Mouse (Mus musculus) limb, embryonic 10.5 days (tissue): ENCODE data around the gene Actg1. TPM values are rescaled to one million over a fixed set of nuclear protein-coding genes. Genes with fewer than 3 reads are reported as not detected.

ENCODE experiments used
- DNase-seq: peaks from one replicate; pipeline ENCODE4 v3.0.0-alpha.2; 2017; ENCODE audit warnings: low spot score
- H3K27ac ChIP-seq: fragments of 300-500 bp; sonication (generic); 2 replicates; pipeline ENCODE4 v1.5.1; 2016; ENCODE audit warnings: mild to moderate bottlenecking
- H3K27me3 ChIP-seq: fragments of 300-500 bp; sonication (generic); 2 replicates; pipeline ENCODE4 v1.6.1; 2016; ENCODE audit warnings: low read depth, mild to moderate bottlenecking; ENCODE audit not compliant: poor library complexity, severe bottlenecking
- H3K36me3 ChIP-seq: fragments of 300-500 bp; sonication (generic); 2 replicates; pipeline ENCODE4 v1.6.1; 2016; ENCODE audit warnings: mild to moderate bottlenecking, moderate library complexity
- H3K4me1 ChIP-seq: fragments of 300-500 bp; sonication (generic); 2 replicates; pipeline ENCODE4 v1.6.1; 2016
- H3K4me3 ChIP-seq: fragments of 300-500 bp; sonication (generic); 2 replicates; pipeline ENCODE4 v1.5.1; 2016; ENCODE audit warnings: mild to moderate bottlenecking, moderate library complexity
- H3K9me3 ChIP-seq: fragments of 300-500 bp; sonication (generic); replicated peaks from 2 replicates; pipeline ENCODE4 v1.6.1; 2016; ENCODE audit warnings: mild to moderate bottlenecking
- WGBS: fragments of 180-500 bp; shearing (Covaris S2); methylation state at CpG from one replicate; pipeline ENCODE4 v1.1.7; 2016; 5-methylcytosine and 5-hydroxymethylcytosine counted together
- polyA plus RNA-seq: library from polyadenylated mRNA; unstranded; fragments of >200 nt; fragmentation: Nextera tagmentation; extraction: Ambion mirVana; gene quantifications from 2 replicates; pipeline ENCODE4 v1.2.1, GENCODE M21; 2016

Gene Actg1
- 3,099 and 3,197 TPM in 2 replicates for polyA plus RNA-seq

DNA sequence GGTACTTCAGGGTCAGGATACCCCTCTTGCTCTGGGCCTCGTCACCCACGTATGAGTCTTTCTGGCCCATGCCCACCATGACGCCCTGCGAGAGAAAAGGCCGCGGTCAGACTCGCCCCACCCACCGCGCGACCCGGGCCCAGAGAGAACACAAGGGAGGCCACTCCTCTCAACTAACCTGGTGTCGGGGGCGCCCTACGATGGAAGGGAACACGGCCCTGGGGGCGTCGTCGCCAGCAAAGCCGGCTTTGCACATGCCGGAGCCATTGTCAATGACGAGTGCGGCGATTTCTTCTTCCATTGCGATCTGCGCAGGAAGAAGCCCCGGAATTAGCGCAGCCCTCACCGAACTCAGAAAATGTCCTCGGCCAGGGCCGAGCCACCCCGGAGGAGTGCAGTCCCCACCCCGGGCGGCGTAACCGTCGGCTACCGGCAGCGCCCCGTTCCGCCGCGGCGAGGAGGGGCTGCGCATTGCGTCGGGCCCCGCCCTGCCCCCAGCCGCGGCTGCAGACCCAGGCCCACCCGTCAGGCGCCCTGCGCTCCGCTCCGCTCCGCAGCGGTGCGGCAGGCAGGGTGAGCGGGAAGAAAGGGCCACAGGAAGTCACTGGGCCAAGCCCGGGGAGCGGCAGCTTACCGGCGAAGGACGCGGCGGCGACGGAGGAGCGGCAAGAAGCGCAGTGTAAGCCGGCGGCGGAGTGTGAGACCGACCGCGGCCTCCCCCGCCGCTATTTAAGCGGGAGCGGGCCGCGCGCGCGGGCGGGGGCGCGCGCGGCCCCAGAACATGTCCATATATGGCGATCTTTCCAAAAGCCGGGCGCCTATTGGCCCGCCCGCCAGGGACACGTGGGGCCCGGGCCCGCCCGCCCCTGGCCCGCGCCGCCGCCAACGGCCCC, at the start of gene Actg1:
TSS of gene Actg1 (minus strand) at position 752 of the 893 bp plus-strand sequence.
- 6% methylated on average over 99 of the region's 103 CpGs for WGBS
- DNase-seq, result peak; percentile 64
- no peaks in the 10 kb centered on the region for H3K27me3 ChIP-seq
- H3K27ac ChIP-seq, result peak within 1 kb of the TSS; percentile 100
- H3K4me1 ChIP-seq, result peaks cover 44% of the 10 kb centered on the region
- H3K9me3 ChIP-seq, result no peaks in the 10 kb centered on the region
- peaks cover 23% of the 10 kb centered on the region for H3K36me3 ChIP-seq
- H3K4me3 ChIP-seq, result peak within 1 kb of the TSS; percentile 99

DNA sequence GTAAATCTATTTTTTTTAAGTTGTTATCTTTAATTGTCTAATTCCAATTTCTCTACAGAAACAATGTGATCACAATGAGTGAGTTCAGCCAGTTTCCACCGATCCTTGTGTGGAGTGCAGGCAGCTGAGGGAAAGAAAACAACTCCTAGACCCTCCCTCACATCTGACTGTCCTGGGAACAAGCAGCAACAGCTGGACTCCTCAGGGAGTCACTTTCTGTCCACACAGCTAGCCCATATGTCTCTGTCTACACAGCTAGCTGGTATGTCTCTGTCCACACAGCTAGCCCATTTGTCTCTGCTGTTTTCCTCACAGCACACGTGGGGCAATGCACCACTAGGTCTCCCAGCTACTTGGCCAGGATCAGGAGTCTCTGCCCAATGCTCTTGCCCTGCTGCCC, 49.3 kb upstream of the Actg1 start:
- peaks cover 98% of the 10 kb centered on the region for H3K36me3 ChIP-seq
- no peaks in the 10 kb centered on the region for H3K27me3 ChIP-seq
- no peak overlapping the region for H3K4me3 ChIP-seq
- H3K9me3 ChIP-seq, result no peaks in the 10 kb centered on the region
- DNase-seq, result no peak
- H3K4me1 ChIP-seq, result peaks cover 2% of the 10 kb centered on the region
- 85% methylated on average over 2 of the region's 2 CpGs for WGBS
- H3K27ac ChIP-seq, result no peak overlapping the region

DNA sequence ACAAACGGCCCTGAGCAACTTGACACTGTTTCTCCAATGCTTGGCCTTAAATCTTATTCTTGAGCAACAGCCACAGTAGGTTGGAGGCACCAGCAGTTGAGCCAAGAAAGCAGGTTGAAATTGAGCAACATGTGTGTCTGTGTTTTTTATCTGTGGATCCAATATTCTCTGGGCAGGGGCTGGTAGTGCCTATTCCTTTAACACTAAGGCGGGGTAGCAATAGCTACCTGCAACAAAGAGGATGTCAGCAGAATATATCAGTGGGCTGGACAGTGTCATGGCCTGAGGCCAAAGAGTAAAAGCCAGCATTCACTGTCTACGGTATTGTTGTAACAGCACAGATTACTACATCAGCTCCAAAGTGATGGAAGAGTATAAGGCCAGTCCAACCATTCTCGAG, 47.3 kb upstream of the Actg1 start:
- Histone ChIP-seq H3K27ac (no peak overlapping the region), H3K9me3 (no peaks in the 10 kb centered on the region), H3K27me3 (no peaks in the 10 kb centered on the region), H3K4me1 (peaks cover 7% of the 10 kb centered on the region), H3K4me3 (no peak overlapping the region), H3K36me3 (peaks cover 90% of the 10 kb centered on the region)
- DNase-seq, result no peak
- 88% methylated on average over 4 of the region's 4 CpGs for WGBS

DNA sequence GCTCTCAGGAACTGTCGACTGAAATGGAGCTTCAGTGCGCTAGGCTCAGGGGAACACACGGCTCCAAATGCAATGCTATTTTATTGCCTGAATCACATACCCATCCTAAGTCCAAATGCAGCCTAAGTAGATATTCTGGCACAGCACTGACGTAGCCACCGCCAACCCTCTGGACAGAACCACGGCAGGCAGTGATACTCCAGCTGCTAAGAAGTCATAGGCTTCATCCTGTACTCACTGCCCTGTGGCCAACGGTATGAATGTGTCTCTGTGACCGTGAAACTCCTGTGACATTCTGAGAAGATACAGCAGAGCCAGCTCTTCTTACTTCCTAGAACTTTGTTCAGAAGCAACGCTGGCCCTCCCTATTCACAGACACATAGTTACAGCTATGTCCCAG, 40.2 kb upstream of the Actg1 start:
- no peaks in the 10 kb centered on the region for H3K27me3 ChIP-seq
- no peak overlapping the region for H3K27ac ChIP-seq
- peaks cover 83% of the 10 kb centered on the region for H3K36me3 ChIP-seq
- H3K4me1 ChIP-seq, result peaks cover 7% of the 10 kb centered on the region
- no peaks in the 10 kb centered on the region for H3K9me3 ChIP-seq
- 93% methylated on average over 9 of the region's 9 CpGs for WGBS
- no peak for DNase-seq
- H3K4me3 ChIP-seq, result no peak overlapping the region

DNA sequence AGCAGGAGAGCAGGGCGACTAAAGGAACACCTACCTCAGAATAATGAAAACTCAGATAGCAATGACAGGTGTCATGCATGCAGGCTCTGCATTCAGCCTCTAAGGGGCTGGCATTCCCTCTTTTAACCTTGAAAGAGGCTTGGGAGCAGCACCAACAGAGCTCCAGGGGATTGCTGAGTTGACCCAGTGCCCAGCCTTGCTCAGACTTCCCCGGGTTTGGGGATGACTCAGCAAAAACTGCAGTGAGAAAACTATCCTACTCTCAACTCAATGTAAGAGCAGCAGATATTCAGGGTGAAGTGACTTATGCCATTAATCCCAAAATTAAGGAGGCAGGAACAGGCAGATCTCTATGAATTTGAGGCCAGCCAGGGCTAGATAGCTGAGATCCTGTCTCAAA, 38.8 kb upstream of the Actg1 start:
- H3K27ac ChIP-seq, result no peak overlapping the region
- no peaks in the 10 kb centered on the region for H3K9me3 ChIP-seq
- H3K36me3 ChIP-seq, result peaks cover 83% of the 10 kb centered on the region
- H3K27me3 ChIP-seq, result no peaks in the 10 kb centered on the region
- WGBS, result 87% methylated on average over 2 of the region's 2 CpGs
- H3K4me3 ChIP-seq, result no peak overlapping the region
- peaks cover under 1% of the 10 kb centered on the region; the same call in 1 of the 2 replicates for H3K4me1 ChIP-seq
- no peak for DNase-seq

DNA sequence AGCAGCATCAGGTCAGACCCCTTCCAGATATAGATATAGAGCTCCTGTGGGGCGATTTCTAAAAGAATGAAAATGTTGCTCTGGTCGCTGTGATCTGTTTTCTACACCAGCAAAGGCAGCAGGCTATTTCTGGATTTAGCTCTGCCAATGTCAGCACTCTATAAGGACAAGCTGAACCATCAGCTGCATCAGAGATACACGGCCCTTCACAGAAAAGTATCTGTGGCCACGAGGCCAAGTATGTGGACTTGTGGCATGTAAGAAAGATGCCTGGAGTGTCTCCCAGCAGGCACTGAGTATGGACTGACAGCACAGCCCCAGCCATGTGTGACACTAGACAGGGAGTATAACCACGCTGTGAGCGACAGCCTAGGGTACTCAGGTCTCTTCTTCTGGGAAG, 38.3 kb upstream of the Actg1 start:
- Histone ChIP-seq H3K36me3 (peaks cover 85% of the 10 kb centered on the region), H3K27ac (no peak overlapping the region), H3K4me1 (no peaks in the 10 kb centered on the region), H3K27me3 (no peaks in the 10 kb centered on the region), H3K4me3 (no peak overlapping the region), H3K9me3 (no peaks in the 10 kb centered on the region)
- 94% methylated on average over 6 of the region's 6 CpGs for WGBS
- no peak for DNase-seq

DNA sequence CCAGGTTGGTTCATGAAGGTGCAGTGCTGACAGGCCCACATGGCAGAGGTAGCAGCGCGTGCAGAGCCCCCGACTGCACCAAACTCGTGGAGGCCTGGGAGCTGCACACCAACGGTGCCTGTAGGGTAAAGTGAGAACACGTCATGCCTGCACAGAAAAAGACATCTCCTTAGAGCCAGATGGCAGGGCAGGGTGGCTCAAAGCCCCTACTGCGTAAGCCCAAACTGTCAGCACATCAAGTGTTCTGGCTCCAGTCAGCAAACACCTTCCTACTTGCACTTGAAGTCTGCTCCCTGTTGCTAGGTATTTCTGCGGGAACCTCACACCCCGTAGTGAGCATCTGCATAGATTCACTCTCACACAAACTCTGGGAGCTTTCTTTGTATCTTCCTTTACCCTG, 34.2 kb upstream of the Actg1 start:
- peaks cover 76% of the 10 kb centered on the region for H3K36me3 ChIP-seq
- H3K9me3 ChIP-seq, result no peaks in the 10 kb centered on the region
- DNase-seq, result no peak
- no peak overlapping the region for H3K4me3 ChIP-seq
- peaks cover 18% of the 10 kb centered on the region for H3K4me1 ChIP-seq
- no peak overlapping the region for H3K27ac ChIP-seq
- no peaks in the 10 kb centered on the region for H3K27me3 ChIP-seq
- 93% methylated on average over 9 of the region's 9 CpGs for WGBS

- Histone ChIP-seq H3K36me3 (peaks cover 76% of the 10 kb centered on the region), H3K4me1 (peaks cover 26% of the 10 kb centered on the region), H3K27ac (no peak overlapping the region), H3K4me3 (no peak overlapping the region), H3K27me3 (no peaks in the 10 kb centered on the region), H3K9me3 (no peaks in the 10 kb centered on the region)
- no peak for DNase-seq
- 93% methylated on average over 4 of the region's 4 CpGs for WGBS
Observed at GRCm38 (mm10) chr11:120381157-120381556, 32.8 kb upstream of the Actg1 start.

DNA sequence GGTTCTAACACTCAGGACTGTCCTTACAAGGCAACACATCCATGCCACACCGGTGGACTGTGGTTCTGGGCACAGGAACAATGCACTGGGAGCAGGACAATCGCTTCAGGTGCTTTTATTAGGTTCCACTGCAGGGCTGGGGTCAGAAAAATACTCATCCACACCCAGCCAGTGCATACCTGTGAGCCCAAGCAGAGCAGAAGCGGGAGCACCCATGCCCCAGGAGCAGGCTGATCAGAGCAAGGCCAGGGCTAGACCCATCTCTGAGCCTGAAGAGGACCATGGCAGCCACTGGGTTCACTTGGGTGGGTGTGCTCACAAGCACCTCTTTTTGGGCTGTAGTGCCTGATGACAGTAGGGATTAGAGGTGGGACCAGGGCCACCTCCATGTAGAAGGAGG, 31.9 kb upstream of the Actg1 start:
- Histone ChIP-seq H3K9me3 (no peaks in the 10 kb centered on the region), H3K4me1 (peaks cover 26% of the 10 kb centered on the region), H3K27me3 (no peaks in the 10 kb centered on the region), H3K36me3 (peaks cover 76% of the 10 kb centered on the region), H3K27ac (no peak overlapping the region), H3K4me3 (no peak overlapping the region)
- WGBS, result 94% methylated on average over 3 of the region's 3 CpGs
- DNase-seq, result no peak

DNA sequence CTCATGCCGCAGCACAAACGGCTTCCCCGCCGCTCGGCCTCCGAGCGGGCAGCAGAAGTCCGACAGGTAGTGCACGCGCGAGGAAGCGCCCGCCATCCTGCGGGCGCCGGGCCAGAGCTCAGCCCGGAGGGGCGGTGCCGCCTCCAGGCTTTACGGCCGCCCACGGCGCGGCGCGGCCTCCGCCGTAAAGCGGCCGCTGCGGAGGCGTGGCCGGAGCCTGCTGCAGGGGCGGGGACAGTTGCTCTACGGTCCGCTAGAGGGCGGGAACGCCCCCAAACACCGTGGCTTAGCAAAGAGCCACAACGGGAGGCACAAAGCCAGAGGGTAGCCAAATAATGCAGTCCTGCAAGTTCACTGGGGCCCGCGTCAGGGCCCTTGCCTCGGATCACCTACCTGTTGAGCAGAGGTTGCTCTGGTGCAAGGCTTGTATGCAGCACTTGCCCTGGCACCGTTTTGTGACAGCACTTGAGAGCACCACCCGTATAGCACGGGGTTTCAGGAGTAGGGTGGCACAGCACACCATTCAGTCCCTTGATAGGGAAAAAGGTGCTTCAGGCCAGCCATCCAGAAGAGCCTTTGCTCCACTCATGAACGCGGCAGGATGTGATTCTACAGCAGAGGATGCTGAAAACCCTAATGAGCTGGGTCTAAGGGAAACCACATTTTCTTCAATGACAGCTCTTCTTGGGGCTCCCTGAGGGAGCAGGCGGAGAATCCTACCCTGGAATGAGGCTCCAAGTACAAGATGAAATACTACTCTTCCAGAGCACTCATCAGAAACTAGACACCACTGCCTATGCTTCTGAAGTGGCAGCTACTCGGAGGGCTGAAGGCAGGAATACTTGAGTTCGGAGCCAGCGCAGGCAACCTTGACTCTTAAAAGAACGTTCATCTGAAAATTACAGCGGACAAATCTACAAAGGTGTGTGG, 30.5 kb upstream of the Actg1 start, which contains the start of gene Faap100:
TSS of gene Faap100 (minus strand) at position 154 of the 930 bp plus-strand sequence.
- peak; percentile 90 for DNase-seq
- H3K4me3 ChIP-seq, result peak within 1 kb of the TSS; percentile 92
- peak within 1 kb of the TSS; percentile 86 for H3K27ac ChIP-seq
- peaks cover 26% of the 10 kb centered on the region for H3K4me1 ChIP-seq
- H3K27me3 ChIP-seq, result no peaks in the 10 kb centered on the region
- peaks cover 76% of the 10 kb centered on the region for H3K36me3 ChIP-seq
- H3K9me3 ChIP-seq, result no peaks in the 10 kb centered on the region
- WGBS, result 8% methylated on average over 54 of the region's 54 CpGs

DNA sequence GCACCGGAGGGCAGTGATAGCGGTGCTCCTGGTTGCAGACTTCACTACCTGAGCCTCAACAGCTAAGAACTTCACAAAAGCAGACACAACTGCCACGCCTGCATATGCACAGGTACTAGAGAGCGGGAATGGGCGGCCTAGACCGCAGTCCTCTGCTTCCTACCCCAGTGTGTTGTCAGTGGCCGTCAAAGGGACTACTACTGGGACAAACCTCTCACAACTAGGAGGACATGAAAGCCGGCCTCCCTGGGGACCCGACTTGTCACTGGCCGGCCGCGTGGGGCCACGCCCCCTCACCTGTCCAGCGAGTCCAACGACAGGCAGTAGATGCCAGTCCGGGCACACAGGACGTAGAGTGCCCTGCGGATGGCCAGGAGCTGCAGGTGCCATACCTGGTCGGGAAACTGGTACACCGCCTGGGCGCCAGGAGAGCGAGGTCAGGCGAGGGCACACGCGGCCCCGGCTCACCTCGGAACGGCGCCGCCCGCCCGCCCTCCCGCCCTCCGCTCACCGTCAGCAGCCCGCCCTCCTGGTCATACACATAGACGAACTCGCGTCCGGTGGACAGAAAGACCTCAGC, 29.8 kb upstream of the Actg1 start:
- Histone ChIP-seq H3K36me3 (peaks cover 76% of the 10 kb centered on the region), H3K27me3 (no peaks in the 10 kb centered on the region), H3K4me3 (peak overlapping the region; percentile 92), H3K4me1 (peaks cover 26% of the 10 kb centered on the region), H3K27ac (peak overlapping the region; percentile 86), H3K9me3 (no peaks in the 10 kb centered on the region)
- DNase-seq, result peak; percentile 65
- WGBS, result 3% methylated on average over 40 of the region's 40 CpGs

- Histone ChIP-seq H3K9me3 (no peaks in the 10 kb centered on the region), H3K27me3 (no peaks in the 10 kb centered on the region), H3K4me3 (peak overlapping the region; percentile 92), H3K27ac (no peak overlapping the region), H3K4me1 (peaks cover 26% of the 10 kb centered on the region), H3K36me3 (peaks cover 76% of the 10 kb centered on the region)
- no peak for DNase-seq
- WGBS, result 87% methylated on average over 10 of the region's 10 CpGs
Observed at GRCm38 (mm10) chr11:120377337-120377736, 29.0 kb upstream of the Actg1 start.
